Mouse (Mus musculus) kidney, adult 2 months (tissue): Measurements from ENCODE around the gene Metap2. TPM values are rescaled to one million over a fixed set of nuclear protein-coding genes. Genes with fewer than 3 reads are reported as not detected.

ENCODE experiments used
- DNase-seq: peaks from one replicate; pipeline ENCODE4 v3.0.0; 2021
- H3K27ac ChIP-seq: fragments of 200-500 bp; 2 replicates; pipeline ENCODE4 v1.5.1; 2012; ENCODE audit warnings: low read depth, low read length, control low read depth, inconsistent platforms; ENCODE audit not compliant: insufficient read depth
- H3K27me3 ChIP-seq: fragments of 200-500 bp; replicated peaks from 2 replicates; pipeline ENCODE4 v1.6.1; 2012; ENCODE audit warnings: mild to moderate bottlenecking, moderate library complexity, low read length, inconsistent platforms; ENCODE audit not compliant: control insufficient read depth, insufficient read depth
- H3K36me3 ChIP-seq: fragments of 200-500 bp; 2 replicates; pipeline ENCODE4 v1.6.1; 2012; ENCODE audit warnings: mild to moderate bottlenecking, moderate library complexity, low read length, inconsistent platforms; ENCODE audit not compliant: control insufficient read depth, insufficient read depth
- H3K4me1 ChIP-seq: fragments of 200-500 bp; 2 replicates; pipeline ENCODE4 v1.6.1; 2011; ENCODE audit warnings: low read length; ENCODE audit not compliant: control insufficient read depth, insufficient read depth
- H3K4me3 ChIP-seq: fragments of 200-500 bp; 2 replicates; pipeline ENCODE4 v1.5.1; 2011; ENCODE audit warnings: mild to moderate bottlenecking, low read depth, low read length, control low read depth; ENCODE audit not compliant: insufficient read depth
- CTCF ChIP-seq: fragments of 200-500 bp; conservative IDR thresholded peaks from 2 replicates; pipeline ENCODE4 v1.5.1; 2011; ENCODE audit warnings: low read depth, mild to moderate bottlenecking, control low read depth, low read length, moderate library complexity, mixed read lengths; ENCODE audit not compliant: insufficient read depth, insufficient read length
- POLR2A ChIP-seq: fragments of 200-500 bp; IDR thresholded peaks from one replicate; pipeline ENCODE4 v1.6.1; 2011; ENCODE audit warnings: low read depth, low read length, control low read depth
- WGBS: fragments of 180-500 bp; shearing (Covaris S2); methylation state at CpG from one replicate; pipeline ENCODE4 v1.1.7; 2018; 5-methylcytosine and 5-hydroxymethylcytosine counted together
- polyA plus RNA-seq: library from polyadenylated mRNA; depleted of rRNA; stranded (reverse); fragments of >200 nt; gene quantifications from 2 replicates; pipeline ENCODE4 v1.2.3, GENCODE M21; 2012

Metap2 gene
- polyA plus RNA-seq, 1 experiment: 47.3 TPM

GRCm38 (mm10) chr10:93899303-93899702 is 2.4 kb upstream of the Metap2 start:
- Histone ChIP-seq H3K27me3 (no peaks in the 10 kb centered on the region), H3K27ac (peak overlapping the region; percentile 48; the same call in 1 of the 2 replicates), H3K4me1 (peaks cover 3% of the 10 kb centered on the region; the same call in 1 of the 2 replicates), H3K4me3 (no peak overlapping the region), H3K36me3 (no peaks in the 10 kb centered on the region)
- TF ChIP-seq CTCF: no peak
- TF ChIP-seq POLR2A: no peak
- WGBS: 13% methylated on average over 2 of the region's 2 CpGs
- peak; percentile 75 for DNase-seq

- 90% methylated on average over 4 of the region's 4 CpGs for WGBS
- TF ChIP-seq CTCF (no peak), POLR2A (no peak)
- no peak overlapping the region for H3K4me3 ChIP-seq
Observed at GRCm38 (mm10) chr10:93892551-93892950, 4.3 kb downstream of the Metap2 start.

GRCm38 (mm10) chr10:93891031-93891430 is 5.9 kb downstream of the Metap2 start:
- Histone ChIP-seq H3K4me1 (peaks cover 3% of the 10 kb centered on the region; the same call in 1 of the 2 replicates), H3K27me3 (no peaks in the 10 kb centered on the region), H3K27ac (no peak overlapping the region), H3K4me3 (no peak overlapping the region), H3K36me3 (no peaks in the 10 kb centered on the region; the same call in 1 of the 2 replicates)
- no peak for DNase-seq
- TF ChIP-seq POLR2A (no peak), CTCF (no peak)
- 95% methylated on average over 1 of the region's 1 CpGs for WGBS

More at GRCm38 (mm10) chr10:93892551-93892950, 4.3 kb downstream of the Metap2 start:
- DNase-seq: no peak
- Histone ChIP-seq H3K36me3 (no peaks in the 10 kb centered on the region), H3K27ac (no peak overlapping the region), H3K27me3 (no peaks in the 10 kb centered on the region), H3K4me1 (peaks cover 3% of the 10 kb centered on the region; the same call in 1 of the 2 replicates)

GRCm38 (mm10) chr10:93890565-93890964 is 6.3 kb downstream of the Metap2 start:
- no peak overlapping the region for H3K4me3 ChIP-seq
- no peak for DNase-seq
- no peaks in the 10 kb centered on the region for H3K27me3 ChIP-seq
- WGBS: 78% methylated on average over 4 of the region's 4 CpGs
- H3K36me3 ChIP-seq: peaks cover 2% of the 10 kb centered on the region
- no peak overlapping the region for H3K27ac ChIP-seq
- H3K4me1 ChIP-seq: peaks cover 3% of the 10 kb centered on the region; the same call in 1 of the 2 replicates
- no peak for TF ChIP-seq CTCF
- no peak for TF ChIP-seq POLR2A

- WGBS: 3% methylated on average over 22 of the region's 22 CpGs
- peak; percentile 10 for DNase-seq
Observed at GRCm38 (mm10) chr10:93889976-93890375, 6.9 kb downstream of the Metap2 start.

GRCm38 (mm10) chr10:93889579-93889950 is 7.3 kb downstream of the Metap2 start:
- whole genome bisulfite sequencing: 0% methylated on average over 30 of the region's 30 CpGs
- TF ChIP-seq POLR2A (peak; percentile 58), CTCF (no peak)
- DNase-seq: peak; percentile 92

More at GRCm38 (mm10) chr10:93889976-93890375, 6.9 kb downstream of the Metap2 start:
- H3K4me3 ChIP-seq: peak overlapping the region; percentile 88
- H3K4me1 ChIP-seq: peaks cover 3% of the 10 kb centered on the region; the same call in 1 of the 2 replicates
- no peak overlapping the region for H3K27ac ChIP-seq
- peaks cover 2% of the 10 kb centered on the region for H3K36me3 ChIP-seq
- TF ChIP-seq CTCF: no peak
- TF ChIP-seq POLR2A: no peak
- no peaks in the 10 kb centered on the region for H3K27me3 ChIP-seq

GRCm38 (mm10) chr10:93888935-93889578 is 7.8 kb downstream of the Metap2 start:
- H3K36me3 ChIP-seq: peaks cover 2% of the 10 kb centered on the region
- H3K4me3 ChIP-seq: peak overlapping the region; percentile 88
- TF ChIP-seq POLR2A (no peak), CTCF (no peak)
- H3K27me3 ChIP-seq: no peaks in the 10 kb centered on the region
- no peak for DNase-seq
- under 1% methylated on average over 38 of the region's 38 CpGs for WGBS
- H3K4me1 ChIP-seq: peaks cover 3% of the 10 kb centered on the region; the same call in 1 of the 2 replicates
- peak overlapping the region; percentile 79 for H3K27ac ChIP-seq

More at GRCm38 (mm10) chr10:93889579-93889950, 7.3 kb downstream of the Metap2 start:
- H3K36me3 ChIP-seq: peaks cover 2% of the 10 kb centered on the region
- peaks cover 3% of the 10 kb centered on the region; the same call in 1 of the 2 replicates for H3K4me1 ChIP-seq
- H3K27ac ChIP-seq: peak overlapping the region; percentile 79
- peak overlapping the region; percentile 88 for H3K4me3 ChIP-seq
- H3K27me3 ChIP-seq: no peaks in the 10 kb centered on the region
